Mouse (Mus musculus): ENCODE measurements at regions not wholly inside any gene's neighbourhood (a gene's known extent, or its start where the extent isn't known, plus 50 kb on each side); places are given as distances from the start of the nearest gene placed in this dataset.

DNA sequence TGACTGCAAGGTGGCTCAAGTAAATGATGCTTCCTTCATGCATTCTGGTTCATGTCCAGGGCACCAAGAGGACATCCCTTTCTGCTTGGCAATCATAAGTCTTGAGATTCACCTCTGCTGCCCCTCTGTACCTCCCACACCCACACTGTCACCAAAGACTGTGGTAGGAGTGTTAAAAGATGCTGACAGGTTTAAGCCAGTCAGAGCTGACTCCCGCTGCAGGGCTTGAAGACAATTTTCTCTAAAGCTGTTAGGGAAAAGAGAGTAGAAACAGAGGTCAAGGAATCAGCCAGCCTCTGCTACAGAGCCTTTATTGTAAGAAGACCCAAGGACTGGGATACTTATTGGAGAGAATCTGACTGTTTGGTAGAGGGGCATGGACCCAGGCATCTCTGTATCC is 254.7 kb downstream of the 1810013L24Rik start:
- DNase-seq: no peak
- H3K4me3 ChIP-seq (ENCODE audit: insufficient read depth, low read depth, low read length): no peak overlapping the region
- no peaks in the 10 kb centered on the region for H3K36me3 ChIP-seq (ENCODE audit: control insufficient read depth, insufficient read depth, low read length)
- WGBS: 62% methylated on average over 1 of the region's 1 CpGs
- TF ChIP-seq POLR2A (IDR thresholded peaks at IDR 0.05; ENCODE audit: low read depth, low read length) (no peak), CTCF (conservative IDR thresholded peaks at IDR 0.05; ENCODE audit: insufficient read depth, insufficient read length, low read depth, low read length) (no peak)
- no peaks in the 10 kb centered on the region for H3K4me1 ChIP-seq (ENCODE audit: control insufficient read depth, insufficient read depth, low read length)
- H3K27me3 ChIP-seq (replicated peaks; ENCODE audit: control insufficient read depth, insufficient read depth, low read length): no peaks in the 10 kb centered on the region
- no peak overlapping the region for H3K27ac ChIP-seq (ENCODE audit: insufficient read depth, low read depth, low read length)

DNA sequence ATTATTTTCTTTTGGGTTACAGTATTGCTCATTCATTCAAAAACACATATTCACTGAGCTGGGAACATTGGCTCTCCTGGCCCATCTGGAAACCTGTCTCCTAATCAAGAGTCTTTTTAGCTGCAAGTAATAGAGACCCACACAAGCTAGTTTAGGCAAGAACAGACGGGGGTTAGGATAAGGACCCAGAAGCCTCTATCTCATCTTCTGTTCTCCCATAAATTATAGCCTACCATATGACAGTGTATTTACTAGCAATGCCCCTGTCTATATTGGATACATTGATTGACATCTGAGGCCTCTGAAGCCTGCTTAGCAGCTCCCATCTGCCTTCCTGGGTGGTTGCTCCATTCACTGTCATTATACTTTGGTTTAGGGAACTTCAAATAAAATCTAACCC is 255.2 kb downstream of the 1810013L24Rik start:
- Histone ChIP-seq H3K27ac (ENCODE audit: insufficient read depth, low read depth, low read length) (no peak overlapping the region), H3K4me1 (ENCODE audit: control insufficient read depth, insufficient read depth, low read length) (no peaks in the 10 kb centered on the region), H3K4me3 (ENCODE audit: insufficient read depth, low read depth, low read length) (no peak overlapping the region), H3K36me3 (ENCODE audit: control insufficient read depth, insufficient read depth, low read length) (no peaks in the 10 kb centered on the region), H3K27me3 (replicated peaks; ENCODE audit: control insufficient read depth, insufficient read depth, low read length) (no peaks in the 10 kb centered on the region)
- TF ChIP-seq POLR2A (IDR thresholded peaks at IDR 0.05; ENCODE audit: low read depth, low read length) (no peak), CTCF (conservative IDR thresholded peaks at IDR 0.05; ENCODE audit: insufficient read depth, insufficient read length, low read depth, low read length) (no peak)
- no peak for DNase-seq
- WGBS: 65% methylated on average over 1 of the region's 1 CpGs

DNA sequence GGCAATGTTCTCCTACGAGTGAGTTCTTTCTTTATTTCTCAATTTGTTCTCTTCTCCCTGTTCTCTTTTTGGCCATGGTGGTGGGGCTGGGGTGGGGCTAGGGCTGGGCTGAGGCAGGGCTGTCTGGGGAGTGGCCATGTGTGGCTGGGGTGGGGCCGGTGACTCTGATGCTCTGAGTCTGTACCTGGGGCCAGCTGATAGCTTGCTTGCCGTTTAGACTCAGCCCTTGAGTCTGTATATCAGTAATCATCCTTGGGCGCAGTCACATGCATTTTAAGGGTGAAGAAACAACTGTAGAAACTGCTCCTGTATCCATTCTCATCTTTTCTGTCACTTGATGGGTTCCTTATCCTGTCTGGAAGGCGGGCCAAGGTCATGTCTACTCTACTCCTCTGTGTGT is 256.1 kb downstream of the 1810013L24Rik start:
- Histone ChIP-seq H3K4me1 (ENCODE audit: control insufficient read depth, insufficient read depth, low read length) (no peaks in the 10 kb centered on the region), H3K4me3 (ENCODE audit: insufficient read depth, low read depth, low read length) (no peak overlapping the region), H3K27ac (ENCODE audit: insufficient read depth, low read depth, low read length) (no peak overlapping the region), H3K36me3 (ENCODE audit: control insufficient read depth, insufficient read depth, low read length) (no peaks in the 10 kb centered on the region), H3K27me3 (replicated peaks; ENCODE audit: control insufficient read depth, insufficient read depth, low read length) (no peaks in the 10 kb centered on the region)
- TF ChIP-seq CTCF (conservative IDR thresholded peaks at IDR 0.05; ENCODE audit: insufficient read depth, insufficient read length, low read depth, low read length) (no peak), POLR2A (IDR thresholded peaks at IDR 0.05; ENCODE audit: low read depth, low read length) (no peak)
- no peak for DNase-seq
- WGBS: 80% methylated on average over 5 of the region's 5 CpGs

DNA sequence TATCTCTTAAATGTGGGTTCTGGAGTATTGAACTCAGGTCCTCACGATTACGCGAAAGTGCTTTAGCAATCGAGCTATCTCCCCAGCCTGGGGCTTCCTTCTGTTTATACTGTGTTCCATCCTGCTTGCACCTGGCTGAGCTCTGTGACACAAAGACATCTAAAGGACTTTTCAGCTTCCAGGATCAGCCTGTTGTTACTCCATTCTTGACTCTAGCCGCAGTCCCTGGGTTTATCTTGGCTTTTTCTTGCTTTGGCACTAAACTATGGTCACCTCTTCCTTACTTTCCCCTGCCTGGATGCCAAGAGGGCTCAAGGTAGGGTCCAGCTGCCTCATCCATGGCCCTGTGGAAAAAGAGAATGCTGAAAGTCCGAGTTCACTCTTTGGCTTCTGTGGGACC is 261.9 kb downstream of the 1810013L24Rik start:
- no peak for DNase-seq
- no peak for TF ChIP-seq POLR2A (IDR thresholded peaks at IDR 0.05; ENCODE audit: low read depth, low read length)
- TF ChIP-seq CTCF (conservative IDR thresholded peaks at IDR 0.05; ENCODE audit: insufficient read depth, insufficient read length, low read depth, low read length): no peak
- no peak overlapping the region for H3K27ac ChIP-seq (ENCODE audit: insufficient read depth, low read depth, low read length)

DNA sequence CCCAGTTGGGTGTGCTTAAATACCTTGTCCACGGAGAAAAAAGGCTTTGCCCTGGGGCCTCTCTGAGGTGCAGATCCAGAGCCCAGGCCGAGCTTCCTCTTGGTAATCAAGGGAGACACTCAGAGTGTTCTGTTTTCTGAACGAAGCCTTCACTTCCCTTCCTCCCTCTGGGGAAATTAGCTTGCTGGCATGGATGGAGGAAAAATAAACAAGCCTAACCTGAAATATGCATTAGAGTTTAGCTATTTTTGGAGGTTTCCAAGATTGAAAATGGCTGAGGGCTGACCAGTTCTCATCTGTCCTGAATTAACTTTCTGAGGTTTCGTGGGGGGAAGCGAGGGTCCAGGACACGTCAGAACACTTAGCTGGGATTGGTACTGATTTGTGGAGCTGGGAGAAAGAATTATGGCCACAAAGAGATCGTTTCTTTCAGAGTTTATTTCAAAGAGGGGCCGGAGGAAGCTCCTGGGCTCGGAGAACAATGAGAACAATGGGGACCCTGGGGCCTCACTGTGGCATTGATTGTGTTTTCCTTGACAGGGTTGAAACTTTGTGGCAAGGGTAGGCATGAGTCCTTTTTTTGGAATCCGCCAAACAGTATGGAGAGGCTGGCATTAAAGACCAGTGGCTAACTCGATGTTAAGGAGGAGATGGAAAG is 262.4 kb downstream of the 1810013L24Rik start:
- Histone ChIP-seq H3K4me3 (ENCODE audit: insufficient read depth, low read depth, low read length) (no peak overlapping the region), H3K27me3 (replicated peaks; ENCODE audit: control insufficient read depth, insufficient read depth, low read length) (no peaks in the 10 kb centered on the region), H3K4me1 (ENCODE audit: control insufficient read depth, insufficient read depth, low read length) (no peaks in the 10 kb centered on the region), H3K36me3 (ENCODE audit: control insufficient read depth, insufficient read depth, low read length) (no peaks in the 10 kb centered on the region), H3K27ac (ENCODE audit: insufficient read depth, low read depth, low read length) (no peak overlapping the region)
- no peak for DNase-seq
- no peak for TF ChIP-seq POLR2A (IDR thresholded peaks at IDR 0.05; ENCODE audit: low read depth, low read length)
- no peak for TF ChIP-seq CTCF (conservative IDR thresholded peaks at IDR 0.05; ENCODE audit: insufficient read depth, insufficient read length, low read depth, low read length)
- WGBS: 33% methylated on average over 11 of the region's 11 CpGs

More for the DNA sequence above, 261.9 kb downstream of the 1810013L24Rik start:
- Histone ChIP-seq H3K4me1 (ENCODE audit: control insufficient read depth, insufficient read depth, low read length) (no peaks in the 10 kb centered on the region), H3K27me3 (replicated peaks; ENCODE audit: control insufficient read depth, insufficient read depth, low read length) (no peaks in the 10 kb centered on the region), H3K4me3 (ENCODE audit: insufficient read depth, low read depth, low read length) (no peak overlapping the region), H3K36me3 (ENCODE audit: control insufficient read depth, insufficient read depth, low read length) (no peaks in the 10 kb centered on the region)
- 76% methylated on average over 6 of the region's 6 CpGs for WGBS

DNA sequence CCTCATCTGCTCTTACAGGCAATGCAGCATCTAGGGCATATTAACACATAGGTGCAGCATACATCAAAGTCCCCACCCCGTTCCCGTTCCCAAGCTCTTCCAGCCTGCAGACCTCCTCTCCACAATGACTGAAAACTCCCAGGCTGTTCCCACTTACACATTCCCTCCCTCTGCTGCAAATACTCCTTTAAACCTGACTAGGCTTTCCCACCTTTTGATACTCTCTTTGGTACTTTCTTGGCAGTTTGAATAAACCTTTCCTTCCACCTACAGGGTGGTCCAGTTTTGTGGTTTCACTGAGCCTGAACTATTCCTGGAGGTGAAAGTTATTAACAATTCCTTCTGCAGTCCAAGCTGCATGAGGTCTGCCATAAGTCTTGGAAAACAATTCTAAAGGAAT is 263.7 kb downstream of the 1810013L24Rik start:
- H3K27me3 ChIP-seq (replicated peaks; ENCODE audit: control insufficient read depth, insufficient read depth, low read length): no peaks in the 10 kb centered on the region
- no peak for DNase-seq

DNA sequence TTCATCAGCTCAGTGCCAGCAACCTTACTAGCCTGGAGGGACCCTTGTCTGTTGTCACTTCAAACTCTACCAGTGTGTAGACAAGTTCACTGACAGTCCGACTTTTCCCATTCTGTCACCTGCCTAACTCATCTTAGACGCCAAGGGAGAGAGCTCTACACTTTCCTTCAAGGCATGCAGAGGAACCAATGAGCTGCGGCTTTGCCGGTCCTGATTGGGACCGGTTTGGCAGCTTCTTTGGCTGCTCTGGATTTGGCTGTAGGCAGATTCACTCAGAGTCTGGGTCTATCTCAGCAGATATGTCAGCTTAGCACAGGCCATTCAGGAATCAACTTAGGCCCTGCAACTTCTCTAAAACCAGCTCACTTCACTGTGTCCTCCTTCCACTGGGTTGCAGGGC is 264.3 kb downstream of the 1810013L24Rik start:
- 69% methylated on average over 5 of the region's 5 CpGs for WGBS

More for the DNA sequence above, 263.7 kb downstream of the 1810013L24Rik start:
- Histone ChIP-seq H3K4me3 (ENCODE audit: insufficient read depth, low read depth, low read length) (no peak overlapping the region), H3K4me1 (ENCODE audit: control insufficient read depth, insufficient read depth, low read length) (no peaks in the 10 kb centered on the region), H3K27ac (ENCODE audit: insufficient read depth, low read depth, low read length) (no peak overlapping the region), H3K36me3 (ENCODE audit: control insufficient read depth, insufficient read depth, low read length) (no peaks in the 10 kb centered on the region)
- 24% methylated on average over 2 of the region's 2 CpGs for WGBS
- TF ChIP-seq POLR2A (IDR thresholded peaks at IDR 0.05; ENCODE audit: low read depth, low read length) (no peak), CTCF (conservative IDR thresholded peaks at IDR 0.05; ENCODE audit: insufficient read depth, insufficient read length, low read depth, low read length) (no peak)

More for the DNA sequence above, 264.3 kb downstream of the 1810013L24Rik start:
- DNase-seq: no peak
- no peak for TF ChIP-seq CTCF (conservative IDR thresholded peaks at IDR 0.05; ENCODE audit: insufficient read depth, insufficient read length, low read depth, low read length)
- TF ChIP-seq POLR2A (IDR thresholded peaks at IDR 0.05; ENCODE audit: low read depth, low read length): no peak
- Histone ChIP-seq H3K27ac (ENCODE audit: insufficient read depth, low read depth, low read length) (no peak overlapping the region), H3K27me3 (replicated peaks; ENCODE audit: control insufficient read depth, insufficient read depth, low read length) (no peaks in the 10 kb centered on the region), H3K36me3 (ENCODE audit: control insufficient read depth, insufficient read depth, low read length) (no peaks in the 10 kb centered on the region), H3K4me3 (ENCODE audit: insufficient read depth, low read depth, low read length) (no peak overlapping the region), H3K4me1 (ENCODE audit: control insufficient read depth, insufficient read depth, low read length) (no peaks in the 10 kb centered on the region)

All from kidney, adult 2 months (tissue).